Mouse (Mus musculus) thymus, postnatal 4 days (tissue): Measurements from ENCODE around the gene Slc3a2.
"Not testable (repeated sequence)": the region's sequence is repeated elsewhere in the genome, so short reads cannot be mapped to it uniquely, and the experiment has no call there.

Experiments used
- DNase-seq: peaks from one replicate; pipeline ENCODE4 v3.0.0; 2021

The Slc3a2 gene

GRCm38 (mm10) chr19:8722907-8723573 lies at the start of gene Slc3a2:
Gene Slc3a2, minus strand, starts transcription at chr19:8723369.
- peak; percentile 91 for DNase-seq

GRCm38 (mm10) chr19:8770567-8771270 lies 47.5 kb upstream of the Slc3a2 start, which contains the start of gene Tmem223:
Gene Tmem223, plus strand, starts transcription at chr19:8770996.
- DNase-seq = peak; percentile 90

GRCm38 (mm10) chr19:8765562-8765961 lies 42.4 kb upstream of the Slc3a2 start:
- DNase-seq = no peak

GRCm38 (mm10) chr19:8763276-8763675 lies 40.1 kb upstream of the Slc3a2 start:
- DNase-seq = no peak

- peak; percentile 50 for DNase-seq
Observed at GRCm38 (mm10) chr19:8760757-8761156, 37.6 kb upstream of the Slc3a2 start.

GRCm38 (mm10) chr19:8758899-8759298 lies 35.7 kb upstream of the Slc3a2 start:
- no peak for DNase-seq

- peak; percentile 13 for DNase-seq
Observed at GRCm38 (mm10) chr19:8757471-8757998, 34.4 kb upstream of the Slc3a2 start.

- peak; percentile 97 for DNase-seq
Observed at GRCm38 (mm10) chr19:8756635-8757387, 33.6 kb upstream of the Slc3a2 start, which contains the start of gene Nxf1. Gene Nxf1, plus strand, starts transcription at chr19:8757073.

GRCm38 (mm10) chr19:8755652-8756051 lies 32.5 kb upstream of the Slc3a2 start:
- no peak for DNase-seq

- no peak for DNase-seq
Observed at GRCm38 (mm10) chr19:8747368-8747767, 24.2 kb upstream of the Slc3a2 start.

DNA sequence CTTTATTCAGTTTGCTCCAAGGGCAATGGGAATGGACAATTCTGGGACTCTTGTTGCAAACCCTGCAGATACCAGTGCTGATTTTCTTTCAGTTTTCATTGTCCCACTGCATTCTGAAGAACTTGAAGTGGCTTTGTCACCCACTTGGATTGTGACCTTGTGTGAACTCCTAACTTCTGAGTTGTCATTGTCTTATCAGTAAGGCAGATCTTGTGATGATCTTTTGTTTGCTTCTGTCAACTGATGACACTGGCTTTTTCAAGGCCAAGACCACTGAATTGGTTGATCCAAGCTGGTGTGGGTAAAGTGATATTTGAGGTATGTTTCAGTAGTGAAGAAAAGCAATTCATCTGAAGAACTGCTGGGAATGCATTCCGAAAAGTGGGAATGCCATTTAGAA lies 22.2 kb upstream of the Slc3a2 start:
- no peak for DNase-seq

- peak; percentile 28 for DNase-seq
Observed at GRCm38 (mm10) chr19:8742176-8742575, 19.0 kb upstream of the Slc3a2 start.

DNA sequence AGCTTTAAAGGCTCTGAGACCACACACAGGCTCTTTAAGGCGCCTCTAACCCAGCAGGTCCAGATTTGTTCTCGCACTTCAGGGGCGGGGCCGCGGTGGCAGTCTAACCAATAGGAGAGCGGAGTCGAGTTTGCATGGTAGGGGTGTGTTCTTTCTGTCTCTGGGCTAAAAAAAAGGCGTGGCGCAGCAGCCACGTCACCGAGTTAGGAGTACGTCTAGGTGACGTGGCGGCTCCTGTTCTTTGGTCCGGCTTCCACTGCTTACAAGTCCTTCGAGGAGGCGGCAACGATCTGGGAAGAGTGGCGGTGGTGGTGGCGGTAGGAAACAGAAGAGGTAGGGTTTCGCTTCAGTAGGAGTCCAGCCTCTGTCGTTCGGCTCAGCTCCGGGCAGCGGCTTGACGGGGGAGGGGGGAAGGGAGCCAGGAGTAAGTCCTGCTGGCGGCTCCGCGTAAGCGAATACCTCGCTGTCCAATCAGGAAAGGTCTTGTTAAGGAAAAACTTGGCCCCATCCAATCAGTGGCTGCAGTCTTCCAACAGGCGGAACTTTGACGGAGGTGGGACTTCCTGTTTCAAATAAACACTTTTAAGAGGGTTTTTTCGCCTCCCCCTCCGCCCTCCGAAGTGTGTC lies 18.2 kb upstream of the Slc3a2 start, which contains the start of gene Stx5a:
Gene Stx5a (plus strand): TSS at position 171 of the 627 bp plus-strand sequence.
- DNase-seq = peak; percentile 95

DNA sequence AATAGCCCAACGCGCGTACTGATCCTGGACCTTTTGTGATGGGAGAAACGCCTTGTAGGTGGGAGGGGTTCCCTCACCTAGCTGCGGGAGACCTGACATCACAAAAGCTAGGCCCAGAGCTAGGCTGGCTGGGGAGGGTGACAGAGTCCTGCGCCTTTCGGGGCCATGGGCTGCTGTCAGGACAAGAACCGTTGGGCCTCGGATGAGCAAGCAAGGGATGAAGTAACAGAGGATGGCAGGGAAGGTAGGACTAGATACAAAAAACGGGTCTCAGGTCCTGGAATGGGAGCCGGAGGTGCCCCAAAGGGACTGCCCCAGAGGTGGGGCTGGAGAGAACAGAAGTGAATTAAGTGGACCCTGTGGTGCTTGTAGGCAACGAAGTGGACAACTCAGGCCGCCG lies 17.4 kb upstream of the Slc3a2 start, which contains the start of gene 1700092M07Rik:
Gene 1700092M07Rik (plus strand): TSS at position 116 of the 400 bp plus-strand sequence.
- no peak for DNase-seq

DNA sequence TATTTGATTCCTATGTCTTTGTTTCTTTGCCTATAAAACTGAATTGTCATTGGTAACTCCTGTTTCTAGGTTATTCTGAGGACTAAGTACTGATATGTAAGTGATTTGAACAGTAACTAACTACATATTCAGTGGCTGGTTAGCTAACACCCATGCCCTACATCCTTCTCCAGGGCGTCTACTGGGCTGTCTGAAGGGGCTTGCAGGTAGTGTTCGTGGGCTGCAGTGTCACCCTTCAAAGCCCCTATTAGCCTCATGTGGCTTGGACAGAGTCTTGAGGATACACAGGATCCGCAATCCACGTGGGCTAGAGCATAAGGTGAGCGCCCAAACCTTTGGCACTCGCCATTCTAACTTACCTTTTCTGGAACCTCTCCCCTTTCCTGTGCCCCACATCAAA lies 16.5 kb upstream of the Slc3a2 start:
- DNase-seq = no peak

DNA sequence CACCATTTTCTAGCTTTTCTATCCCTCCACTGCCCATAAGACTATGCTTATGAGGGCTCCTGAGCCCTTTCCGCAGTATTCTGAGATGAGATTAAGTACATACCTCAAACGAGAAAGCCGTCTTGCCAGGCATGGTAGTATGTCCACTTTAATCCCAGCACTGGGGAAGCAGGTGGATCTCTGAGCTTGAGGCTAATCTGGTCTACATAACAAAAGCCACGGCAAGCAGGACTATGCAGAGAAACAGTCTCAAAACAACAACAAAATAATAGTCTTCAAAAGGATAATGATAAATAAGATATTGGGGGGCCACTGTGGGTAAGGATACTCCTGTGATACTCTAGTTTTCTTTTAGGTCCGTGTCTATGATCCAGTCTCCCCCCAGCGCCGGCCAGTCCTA lies 15.7 kb upstream of the Slc3a2 start:
- DNase-seq = no peak

DNA sequence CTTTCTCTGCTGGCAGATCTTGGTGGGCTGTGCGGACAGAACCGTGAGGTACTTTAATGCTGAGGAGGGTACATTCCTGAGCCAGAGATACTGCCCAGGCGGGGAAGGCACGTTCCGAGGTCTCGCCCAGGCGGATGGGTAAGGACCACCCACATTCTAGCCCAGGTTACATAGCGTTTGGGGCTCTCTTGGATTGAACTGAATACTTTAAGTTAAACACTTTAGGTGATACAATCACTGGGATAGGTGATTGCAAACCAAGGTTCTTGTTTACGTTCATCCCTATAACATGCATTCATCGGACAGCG lies 12.9 kb upstream of the Slc3a2 start:
- DNase-seq = no peak

DNA sequence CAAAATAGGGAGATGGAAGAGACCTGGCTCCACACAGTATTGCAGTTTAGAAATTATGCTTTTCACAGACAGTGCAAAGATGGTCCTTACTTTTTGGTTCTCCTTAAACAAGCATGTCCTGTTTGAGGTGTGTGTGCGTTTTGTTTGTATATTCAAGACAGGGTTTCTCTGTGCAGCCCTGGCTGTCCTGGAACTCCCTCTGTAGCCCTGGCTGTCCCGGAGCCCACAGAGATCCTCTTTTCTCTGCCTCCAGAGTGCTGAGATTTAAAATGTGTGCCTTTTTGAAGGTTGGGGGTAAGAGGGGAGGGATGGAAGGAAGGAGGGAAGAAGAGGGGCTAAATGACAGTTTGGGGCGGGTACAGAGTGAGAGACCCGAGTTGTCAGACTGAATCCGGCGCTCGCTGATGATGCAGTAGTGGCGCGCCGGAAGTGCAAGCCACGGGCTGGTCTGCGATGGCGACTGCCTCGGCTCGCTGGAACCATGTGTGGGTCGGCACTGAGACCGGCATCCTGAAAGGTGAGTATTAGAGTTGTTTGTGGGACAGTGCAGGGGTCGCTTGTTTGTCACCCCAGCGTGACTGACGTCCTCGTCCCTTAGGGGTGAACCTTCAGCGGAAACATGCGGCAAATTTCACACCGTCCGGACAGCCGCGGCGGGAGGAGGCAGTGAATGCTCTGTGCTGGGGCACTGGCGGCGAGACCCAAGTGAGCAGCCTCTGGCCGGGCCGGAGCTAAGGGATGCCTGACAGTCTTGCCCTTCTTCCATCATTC lies 12.4 kb upstream of the Slc3a2 start, which contains the start of gene Wdr74:
Gene Wdr74 (plus strand): TSS at position 439 of the 771 bp plus-strand sequence.
- DNase-seq = peak; percentile 95

GRCm38 (mm10) chr19:8734334-8734733 lies 11.2 kb upstream of the Slc3a2 start:
- DNase-seq = no peak

GRCm38 (mm10) chr19:8728335-8729099 lies 5.3 kb upstream of the Slc3a2 start:
- not testable (repeated sequence) for DNase-seq

DNA sequence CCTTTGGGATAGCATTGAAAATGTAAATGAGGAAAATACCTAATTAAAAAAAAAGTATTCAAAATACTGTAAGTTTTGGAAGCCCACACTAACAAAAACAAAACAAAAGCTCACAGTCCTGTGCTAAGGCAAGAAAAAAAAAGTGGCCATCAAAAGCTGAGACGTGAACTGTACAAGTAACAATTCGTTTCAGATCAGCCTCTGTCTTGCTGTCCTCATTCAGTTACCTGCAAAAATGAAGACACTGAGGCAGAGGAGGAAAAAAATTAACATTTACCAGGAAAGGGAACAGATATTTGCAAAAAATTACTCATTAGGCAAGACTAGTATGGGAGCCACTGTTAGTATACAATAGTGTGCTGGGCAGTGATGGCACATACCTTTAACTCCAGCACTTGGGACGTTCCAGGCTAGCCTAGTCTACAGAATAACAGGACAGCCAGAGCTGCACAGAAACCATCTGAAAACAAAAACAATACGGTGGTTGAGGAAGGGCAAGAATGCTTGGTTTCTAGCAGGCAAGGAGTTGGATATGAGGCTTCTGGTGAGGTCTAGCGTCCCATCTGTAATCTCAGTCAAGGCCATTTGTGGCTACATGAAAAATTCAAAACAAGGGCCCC lies 4.4 kb upstream of the Slc3a2 start:
- no peak for DNase-seq
